Mouse (Mus musculus) liver, embryonic 13.5 days (tissue): ENCODE results near the gene Cyp4f18. TPM values are rescaled to one million over a fixed set of nuclear protein-coding genes. Genes with fewer than 3 reads are reported as not detected.

ENCODE experiments used
- ATAC-seq: fragments of 200-750 bp; cut with Nextera tagmentation; 2 replicates; pipeline ENCODE4 v1.8.0; 2017; ENCODE audit warnings: low read depth, mild to moderate bottlenecking, moderate number of reproducible peaks, moderate library complexity
- DNase-seq: peaks from one replicate; pipeline ENCODE4 v3.0.0; 2022
- H3K27ac ChIP-seq: fragments of 300-500 bp; sonication (generic); 2 replicates; pipeline ENCODE4 v1.5.1; 2015; ENCODE audit warnings: moderate library complexity, mild to moderate bottlenecking, inconsistent platforms
- H3K27me3 ChIP-seq: fragments of 300-500 bp; sonication (generic); 2 replicates; pipeline ENCODE4 v1.6.1; 2015; ENCODE audit warnings: mild to moderate bottlenecking, inconsistent platforms
- H3K36me3 ChIP-seq: fragments of 300-500 bp; sonication (generic); 2 replicates; pipeline ENCODE4 v1.6.1; 2015; ENCODE audit warnings: mild to moderate bottlenecking, inconsistent platforms
- H3K4me1 ChIP-seq: fragments of 300-500 bp; sonication (generic); replicated peaks from 2 replicates; pipeline ENCODE4 v1.6.1; 2015; ENCODE audit warnings: inconsistent platforms
- H3K4me2 ChIP-seq: fragments of 300-500 bp; sonication (generic); 2 replicates; pipeline ENCODE4 v1.6.1; 2015; ENCODE audit warnings: inconsistent platforms, mild to moderate bottlenecking, moderate library complexity
- H3K4me3 ChIP-seq: fragments of 300-500 bp; sonication (generic); replicated peaks from 2 replicates; pipeline ENCODE4 v1.5.1; 2015; ENCODE audit warnings: mild to moderate bottlenecking, inconsistent platforms
- H3K9ac ChIP-seq: fragments of 300-500 bp; sonication (generic); 2 replicates; pipeline ENCODE4 v1.6.1; 2015; ENCODE audit warnings: mild to moderate bottlenecking, inconsistent platforms
- H3K9me3 ChIP-seq: fragments of 300-500 bp; sonication (generic); replicated peaks from 2 replicates; pipeline ENCODE4 v1.6.1; 2016; ENCODE audit warnings: inconsistent platforms
- WGBS: fragments of 180-500 bp; shearing (Covaris S2); methylation state at CpG from one replicate; pipeline ENCODE4 v1.1.7; 2015; ENCODE audit not compliant: insufficient replicate concordance; 5-methylcytosine and 5-hydroxymethylcytosine counted together
- polyA plus RNA-seq: library from polyadenylated mRNA; unstranded; fragments of >200 nt; fragmentation: Nextera tagmentation; extraction: Ambion mirVana; gene quantifications from 2 replicates; pipeline ENCODE4 v1.2.1, GENCODE M21; 2015

The Cyp4f18 gene
- polyA plus RNA-seq, 1 experiment from 2014 or later: 1.9 TPM

DNA sequence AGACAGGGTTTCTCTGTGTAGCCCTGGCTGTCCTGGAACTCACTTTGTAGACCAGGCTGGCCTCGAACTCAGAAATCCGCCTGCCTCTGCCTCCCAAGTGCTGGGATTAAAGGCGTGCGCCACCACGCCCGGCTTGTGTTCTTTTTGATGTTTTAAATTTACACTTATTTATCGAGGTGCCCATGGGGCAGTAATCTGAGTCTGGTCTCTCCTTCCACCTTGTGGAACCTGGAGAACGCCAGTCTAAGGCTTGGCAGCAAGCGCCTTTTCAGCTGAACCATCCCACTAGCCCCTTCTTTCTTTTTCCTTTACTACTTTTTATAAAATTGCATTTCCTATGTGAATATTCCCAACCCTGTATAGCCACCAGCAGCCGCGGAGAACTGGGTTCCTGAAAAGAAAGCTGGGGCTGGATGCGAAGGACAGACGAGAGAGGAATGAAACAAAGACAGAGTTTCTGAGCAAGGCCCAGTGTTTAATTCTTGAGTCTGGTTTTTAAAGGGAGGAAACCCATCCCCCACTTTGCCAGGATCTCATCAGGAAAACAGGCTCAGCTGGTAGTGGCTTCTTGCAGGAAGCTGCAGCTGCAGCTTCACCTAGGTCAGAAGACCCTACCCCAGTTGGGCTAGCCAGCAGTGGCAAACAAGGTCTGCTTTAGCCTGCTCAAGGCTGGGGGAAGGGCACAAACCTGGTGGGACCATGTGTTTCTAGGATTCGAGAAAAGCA, 57.8 kb downstream of the Cyp4f18 start:
- H3K4me1 ChIP-seq: peaks cover 24% of the 10 kb centered on the region
- H3K27ac ChIP-seq: 0 out of 2 replicates have a peak overlapping the region, but pooled peaks have one; percentile 1
- DNase-seq (peak; percentile 1), ATAC-seq (no peak)
- peak overlapping the region; percentile 72 for H3K4me3 ChIP-seq
- H3K9me3 ChIP-seq: no peaks in the 10 kb centered on the region
- WGBS: 21% methylated on average over 14 of the region's 14 CpGs
- peaks cover 20% of the 10 kb centered on the region for H3K36me3 ChIP-seq
- H3K27me3 ChIP-seq: 0 out of 2 replicates have a peak, but pooled peaks cover 3% of the 10 kb centered on the region
- H3K9ac ChIP-seq: peak overlapping the region; percentile 84
- peak overlapping the region; percentile 79 for H3K4me2 ChIP-seq

GRCm38 (mm10) chr8:71950482-71951221, 58.8 kb downstream of the Cyp4f18 start, which contains the start of gene Zfp961:
Zfp961 (plus strand) TSS chr8:71951038.
- ATAC-seq: peak; percentile 99

GRCm38 (mm10) chr8:71948624-71949023, 60.8 kb downstream of the Cyp4f18 start:
- WGBS: 74% methylated on average over 5 of the region's 5 CpGs

More at GRCm38 (mm10) chr8:71950482-71951221, 58.8 kb downstream of the Cyp4f18 start, which contains the start of gene Zfp961:
- Histone ChIP-seq H3K9me3 (no peaks in the 10 kb centered on the region), H3K4me1 (peaks cover 24% of the 10 kb centered on the region), H3K27ac (peak within 1 kb of the TSS; percentile 67), H3K4me3 (peak within 1 kb of the TSS; percentile 72), H3K36me3 (peaks cover 20% of the 10 kb centered on the region), H3K9ac (peak within 1 kb of the TSS; percentile 84), H3K27me3 (peaks cover 4% of the 10 kb centered on the region), H3K4me2 (peak within 1 kb of the TSS; percentile 79)
- peak; percentile 95 for DNase-seq
- WGBS: 3% methylated on average over 34 of the region's 34 CpGs

DNA sequence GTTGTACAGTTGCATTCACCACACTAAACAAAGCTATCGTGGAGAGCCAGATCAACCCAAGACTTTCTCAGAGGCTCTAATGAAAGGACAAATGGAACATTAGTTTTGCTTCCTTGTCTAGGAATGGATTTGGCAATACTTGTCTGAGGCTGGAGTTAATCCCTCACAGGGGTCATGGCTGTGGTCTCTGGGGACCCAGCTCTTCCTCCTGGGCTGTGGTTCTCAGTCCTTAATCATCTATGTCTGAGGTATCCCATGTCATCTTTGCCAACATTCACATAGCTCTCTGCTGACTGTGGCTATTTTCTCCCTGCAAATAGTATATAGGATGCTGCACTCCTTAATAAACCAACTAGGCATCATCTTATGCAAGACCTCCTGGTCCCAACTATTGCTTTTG, 67.7 kb downstream of the Cyp4f18 start:
- Histone ChIP-seq H3K4me3 (no peak overlapping the region), H3K4me1 (peaks cover 9% of the 10 kb centered on the region), H3K36me3 (no peaks in the 10 kb centered on the region), H3K9me3 (no peaks in the 10 kb centered on the region), H3K9ac (no peak overlapping the region), H3K4me2 (no peak overlapping the region), H3K27ac (no peak overlapping the region), H3K27me3 (peaks cover 4% of the 10 kb centered on the region)
- no peak for DNase-seq
- ATAC-seq: no peak
- WGBS: 63% methylated on average over 1 of the region's 1 CpGs

More at GRCm38 (mm10) chr8:71948624-71949023, 60.8 kb downstream of the Cyp4f18 start:
- H3K4me3 ChIP-seq: no peak overlapping the region
- H3K9ac ChIP-seq: no peak overlapping the region
- no peak overlapping the region for H3K4me2 ChIP-seq
- peaks cover 7% of the 10 kb centered on the region for H3K27me3 ChIP-seq
- no peaks in the 10 kb centered on the region for H3K9me3 ChIP-seq
- H3K27ac ChIP-seq: no peak overlapping the region
- ATAC-seq: no peak
- peaks cover 24% of the 10 kb centered on the region for H3K4me1 ChIP-seq
- H3K36me3 ChIP-seq: peaks cover 6% of the 10 kb centered on the region; the same call in 1 of the 2 replicates
- DNase-seq: no peak

DNA sequence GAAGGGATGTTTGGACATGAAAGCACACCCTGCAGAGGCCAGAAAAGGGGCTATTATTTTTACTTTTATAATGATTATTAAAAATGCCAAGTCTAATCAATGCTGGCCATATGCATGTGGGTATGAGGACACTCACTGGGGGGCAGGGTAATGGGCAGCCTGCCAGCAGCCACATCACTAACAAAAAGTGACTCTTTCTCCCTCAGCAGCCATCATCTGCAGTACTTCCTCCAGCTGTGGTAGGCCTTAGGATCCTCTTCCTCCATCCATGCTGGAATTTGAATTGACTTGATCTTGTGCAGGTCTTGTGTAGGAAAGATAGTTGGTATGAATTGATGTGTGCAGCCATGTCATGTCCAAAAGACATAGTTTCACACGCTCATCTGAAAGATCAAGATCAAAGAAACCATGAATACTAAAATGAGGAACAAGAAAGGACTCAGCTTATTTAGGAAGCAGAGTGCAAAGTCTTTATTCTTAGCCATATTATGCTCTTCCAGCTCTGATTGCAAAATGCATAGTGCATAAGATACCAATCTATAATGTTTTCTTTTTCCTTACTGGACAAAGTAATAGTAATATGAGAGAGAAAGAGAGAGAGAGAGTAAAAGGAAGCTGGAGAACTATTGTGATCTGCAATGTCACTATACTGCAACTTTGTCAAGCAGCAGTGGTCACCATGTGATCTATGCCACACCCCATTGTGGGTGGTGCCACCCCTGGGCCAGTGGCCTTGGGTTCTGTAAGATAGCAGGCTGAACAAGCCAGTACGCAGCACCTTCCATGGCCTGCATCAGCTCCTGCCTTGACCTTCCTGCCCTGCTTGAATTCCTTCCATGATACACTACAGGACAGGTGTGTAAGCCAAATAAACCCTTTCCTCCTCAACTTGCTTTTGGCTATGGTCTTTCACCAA, 68.9 kb downstream of the Cyp4f18 start:
- Histone ChIP-seq H3K36me3 (no peaks in the 10 kb centered on the region), H3K9me3 (no peaks in the 10 kb centered on the region), H3K4me2 (no peak overlapping the region), H3K4me1 (peaks cover 9% of the 10 kb centered on the region), H3K27ac (no peak overlapping the region), H3K9ac (no peak overlapping the region), H3K27me3 (peaks cover 2% of the 10 kb centered on the region), H3K4me3 (no peak overlapping the region)
- 40% methylated on average over 2 of the region's 2 CpGs for WGBS
- ATAC-seq (peak; percentile 87), DNase-seq (peak; percentile 57)

Other genes starting within 250 kb of the Cyp4f18 start
- gene Zfp709, start 127.6 kb downstream of the Cyp4f18 start, polyA plus RNA-seq: 1.6 and 2.1 TPM in 2 replicates
- 0.81 and 0.82 TPM in 2 replicates for gene Zfp882, start 101.0 kb downstream of the Cyp4f18 start, polyA plus RNA-seq
- 8.8 and 10.3 TPM in 2 replicates for gene Zfp617, start 101.0 kb downstream of the Cyp4f18 start, polyA plus RNA-seq
- gene Zfp961, start 58.6 kb downstream of the Cyp4f18 start, polyA plus RNA-seq: 9.0 and 11.9 TPM in 2 replicates
- gene Olfr372, start 31.6 kb upstream of the Cyp4f18 start, polyA plus RNA-seq: not detected in 2 replicates
- 0.03 TPM in 2 replicates for gene Olfr373, start 73.6 kb upstream of the Cyp4f18 start, polyA plus RNA-seq
- not detected in 2 replicates for gene Olfr374, start 97.4 kb upstream of the Cyp4f18 start, polyA plus RNA-seq
- 110 and 131 TPM in 2 replicates for gene Tpm4, start 125.3 kb upstream of the Cyp4f18 start, polyA plus RNA-seq
- 75.4 and 97.2 TPM in 2 replicates for gene Rab8a, start 151.6 kb upstream of the Cyp4f18 start, polyA plus RNA-seq
- 0.16 and 0.29 TPM in 2 replicates for gene Hsh2d, start 180.0 kb upstream of the Cyp4f18 start, polyA plus RNA-seq
- not detected in 2 replicates for gene Cib3, start 203.2 kb upstream of the Cyp4f18 start, polyA plus RNA-seq
- gene Gm11034, start 204.0 kb upstream of the Cyp4f18 start, polyA plus RNA-seq: not detected in 2 replicates
- gene Fam32a, start 210.1 kb upstream of the Cyp4f18 start, polyA plus RNA-seq: 38.8 and 43.4 TPM in 2 replicates
- 64.1 and 67.7 TPM in 2 replicates for gene Ap1m1, start 230.4 kb upstream of the Cyp4f18 start, polyA plus RNA-seq